Mouse (Mus musculus) liver, postnatal 0 days (tissue): Measurements from ENCODE around the gene Wdr1. TPM values are rescaled to one million over a fixed set of nuclear protein-coding genes. Genes with fewer than 3 reads are reported as not detected.
A peak's percentile ranks its signal among the peaks of the same experiment; 100 is the strongest.

Experiments used
- ATAC-seq: fragments of 200-750 bp; cut with Nextera tagmentation; 2 replicates; pipeline ENCODE4 v1.8.0; 2017; ENCODE audit warnings: mild to moderate bottlenecking, moderate library complexity
- DNase-seq: peaks from one replicate; pipeline ENCODE4 v3.0.0-alpha.2; 2016
- H3K27ac ChIP-seq: fragments of 300-500 bp; sonication (generic); 2 replicates; pipeline ENCODE4 v1.5.1; 2014; ENCODE audit warnings: antibody characterized with exemption, moderate library complexity, mild to moderate bottlenecking, low read depth
- H3K27me3 ChIP-seq: fragments of 300-500 bp; sonication (generic); 2 replicates; pipeline ENCODE4 v1.6.1; 2014; ENCODE audit warnings: low read length, control low read depth, mixed read lengths; ENCODE audit not compliant: insufficient read depth
- H3K36me3 ChIP-seq: fragments of 300-500 bp; sonication (generic); replicated peaks from 2 replicates; pipeline ENCODE4 v1.6.1; 2014; ENCODE audit warnings: mild to moderate bottlenecking, control low read depth, low read length, moderate library complexity, mixed read lengths; ENCODE audit not compliant: insufficient read depth
- H3K4me1 ChIP-seq: fragments of 300-500 bp; sonication (generic); 2 replicates; pipeline ENCODE4 v1.6.1; 2014; ENCODE audit warnings: antibody characterized with exemption, mild to moderate bottlenecking, control low read depth; ENCODE audit not compliant: insufficient read depth
- H3K4me2 ChIP-seq: fragments of 300-500 bp; sonication (generic); 2 replicates; pipeline ENCODE4 v1.6.1; 2014; ENCODE audit warnings: low read depth, mild to moderate bottlenecking, low read length, moderate library complexity, mixed read lengths
- H3K4me3 ChIP-seq: fragments of 300-500 bp; sonication (generic); 2 replicates; pipeline ENCODE4 v1.5.1; 2014; ENCODE audit warnings: low read depth, low read length
- H3K9ac ChIP-seq: fragments of 300-500 bp; sonication (generic); replicated peaks from 2 replicates; pipeline ENCODE4 v1.6.1; 2014; ENCODE audit warnings: mild to moderate bottlenecking, moderate library complexity
- H3K9me3 ChIP-seq: fragments of 300-500 bp; sonication (generic); 2 replicates; pipeline ENCODE4 v1.6.1; 2016; ENCODE audit warnings: mild to moderate bottlenecking, control low read depth, low read length, mixed read lengths
- CTCF ChIP-seq: sonication (generic); IDR thresholded peaks from 2 replicates; pipeline ENCODE4 v1.5.1; 2016; ENCODE audit warnings: antibody characterized with exemption, low read depth
- EP300 ChIP-seq: IDR thresholded peaks from 2 replicates; pipeline ENCODE4 v1.6.1; 2016; ENCODE audit warnings: antibody characterized with exemption, low read depth, mild to moderate bottlenecking
- WGBS: fragments of 180-500 bp; shearing (Covaris S2); extraction: QIAGEN DNeasy Blood & Tissue Kit; methylation state at CpG from one replicate; pipeline ENCODE4 v1.1.7; 2014; ENCODE audit not compliant: insufficient replicate concordance; 5-methylcytosine and 5-hydroxymethylcytosine counted together
- polyA plus RNA-seq: library from polyadenylated mRNA; unstranded; fragments of >200 nt; fragmentation: Nextera tagmentation; extraction: Ambion mirVana; gene quantifications from 2 replicates; pipeline ENCODE4 v1.2.1, GENCODE M21; 2015

The Wdr1 gene
- polyA plus RNA-seq, 1 experiment from 2014 or later: 60.7 TPM

DNA sequence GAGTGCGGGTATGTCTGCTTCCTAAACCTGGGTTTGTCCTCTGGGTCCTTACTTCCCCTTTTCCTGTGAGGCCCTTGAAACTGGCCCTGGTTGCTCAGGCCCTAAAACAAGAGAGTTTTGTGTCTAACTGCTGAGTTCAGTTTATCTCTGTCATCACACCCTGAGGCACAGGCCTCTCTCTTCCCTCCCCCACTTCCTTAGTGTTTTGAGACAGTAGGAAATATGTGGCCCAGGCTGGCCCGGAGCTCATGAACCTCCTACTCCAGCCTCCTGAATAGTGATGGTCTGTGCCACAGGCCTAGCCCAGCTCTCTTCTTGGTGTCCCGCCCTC, 57.6 kb downstream of the Wdr1 start:
- DNase-seq (no peak), ATAC-seq (peak; percentile 33)
- Histone ChIP-seq H3K27me3 (no peaks in the 10 kb centered on the region), H3K4me1 (peaks cover 41% of the 10 kb centered on the region), H3K9ac (no peak overlapping the region), H3K4me3 (no peak overlapping the region), H3K9me3 (no peaks in the 10 kb centered on the region), H3K4me2 (peak overlapping the region; percentile 27), H3K36me3 (no peaks in the 10 kb centered on the region), H3K27ac (peak overlapping the region; percentile 77)
- WGBS: 38% methylated on average over 3 of the region's 3 CpGs
- TF ChIP-seq CTCF (no peak), EP300 (no peak)

GRCm38 (mm10) chr5:38504747-38505434, 58.1 kb downstream of the Wdr1 start:
- H3K27me3 ChIP-seq: no peaks in the 10 kb centered on the region
- no peak overlapping the region for H3K9ac ChIP-seq
- peak overlapping the region; percentile 27 for H3K4me2 ChIP-seq
- H3K9me3 ChIP-seq: no peaks in the 10 kb centered on the region
- DNase-seq (no peak), ATAC-seq (peak; percentile 1; the same call in 1 of the 2 replicates)
- TF ChIP-seq EP300 (no peak), CTCF (no peak)
- H3K36me3 ChIP-seq: no peaks in the 10 kb centered on the region
- H3K4me1 ChIP-seq: peaks cover 46% of the 10 kb centered on the region
- no peak overlapping the region for H3K4me3 ChIP-seq
- peak overlapping the region; percentile 77 for H3K27ac ChIP-seq
- WGBS: 47% methylated on average over 6 of the region's 6 CpGs

GRCm38 (mm10) chr5:38504116-38504515, 58.9 kb downstream of the Wdr1 start:
- no peak for TF ChIP-seq EP300
- TF ChIP-seq CTCF: no peak
- H3K4me1 ChIP-seq: peaks cover 52% of the 10 kb centered on the region
- no peak overlapping the region for H3K4me3 ChIP-seq
- ATAC-seq: no peak
- no peak overlapping the region for H3K9ac ChIP-seq
- H3K27ac ChIP-seq: no peak overlapping the region
- 81% methylated on average over 1 of the region's 1 CpGs for WGBS
- DNase-seq: no peak
- no peaks in the 10 kb centered on the region for H3K36me3 ChIP-seq
- no peak overlapping the region; the same call in 1 of the 2 replicates for H3K4me2 ChIP-seq
- H3K9me3 ChIP-seq: no peaks in the 10 kb centered on the region
- no peaks in the 10 kb centered on the region for H3K27me3 ChIP-seq

GRCm38 (mm10) chr5:38502992-38503391, 60.0 kb downstream of the Wdr1 start, which contains the start of gene Slc2a9:
TSS of gene Slc2a9 (minus strand) at chr5:38503143.
- H3K36me3 ChIP-seq: no peaks in the 10 kb centered on the region
- H3K4me3 ChIP-seq: peak within 1 kb of the TSS; percentile 20; the same call in 1 of the 2 replicates
- DNase-seq: peak; percentile 73
- H3K9ac ChIP-seq: no peak within 1 kb of the TSS
- peak within 1 kb of the TSS; percentile 44 for H3K27ac ChIP-seq
- no peak for TF ChIP-seq EP300
- no peak for TF ChIP-seq CTCF
- WGBS: 32% methylated on average over 4 of the region's 4 CpGs
- peaks cover 57% of the 10 kb centered on the region for H3K4me1 ChIP-seq
- no peaks in the 10 kb centered on the region for H3K9me3 ChIP-seq
- ATAC-seq: peak; percentile 59
- no peaks in the 10 kb centered on the region for H3K27me3 ChIP-seq
- H3K4me2 ChIP-seq: peak within 1 kb of the TSS; percentile 56

DNA sequence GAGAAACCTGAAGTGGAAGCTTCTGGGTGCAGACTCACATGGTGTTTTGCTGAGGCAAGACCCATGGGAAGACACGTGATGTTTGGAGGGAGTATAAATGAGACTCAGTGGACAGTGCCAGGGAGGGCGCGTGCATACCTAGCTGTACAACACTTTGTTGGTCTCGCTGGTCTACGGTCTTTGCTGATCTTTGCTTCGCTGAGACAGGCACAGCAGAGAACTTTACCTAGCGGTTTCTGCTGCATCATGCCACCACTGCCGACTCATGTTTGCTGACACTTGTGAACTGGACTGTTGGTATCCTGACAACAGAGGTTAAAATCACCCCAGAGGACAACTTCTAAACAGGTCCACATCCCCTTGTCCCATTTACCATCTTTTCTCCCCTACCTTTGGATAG, 63.0 kb downstream of the Wdr1 start:
- ATAC-seq (peak; percentile 48), DNase-seq (peak; percentile 36)
- TF ChIP-seq EP300: no peak
- TF ChIP-seq CTCF: no peak
- H3K27me3 ChIP-seq: no peaks in the 10 kb centered on the region
- peak overlapping the region; percentile 44; the same call in 1 of the 2 replicates for H3K27ac ChIP-seq
- H3K36me3 ChIP-seq: no peaks in the 10 kb centered on the region
- H3K4me1 ChIP-seq: peaks cover 49% of the 10 kb centered on the region
- H3K9ac ChIP-seq: no peak overlapping the region
- WGBS: 63% methylated on average over 8 of the region's 8 CpGs
- H3K4me2 ChIP-seq: peak overlapping the region; percentile 7; the same call in 1 of the 2 replicates
- H3K9me3 ChIP-seq: no peaks in the 10 kb centered on the region
- no peak overlapping the region for H3K4me3 ChIP-seq

DNA sequence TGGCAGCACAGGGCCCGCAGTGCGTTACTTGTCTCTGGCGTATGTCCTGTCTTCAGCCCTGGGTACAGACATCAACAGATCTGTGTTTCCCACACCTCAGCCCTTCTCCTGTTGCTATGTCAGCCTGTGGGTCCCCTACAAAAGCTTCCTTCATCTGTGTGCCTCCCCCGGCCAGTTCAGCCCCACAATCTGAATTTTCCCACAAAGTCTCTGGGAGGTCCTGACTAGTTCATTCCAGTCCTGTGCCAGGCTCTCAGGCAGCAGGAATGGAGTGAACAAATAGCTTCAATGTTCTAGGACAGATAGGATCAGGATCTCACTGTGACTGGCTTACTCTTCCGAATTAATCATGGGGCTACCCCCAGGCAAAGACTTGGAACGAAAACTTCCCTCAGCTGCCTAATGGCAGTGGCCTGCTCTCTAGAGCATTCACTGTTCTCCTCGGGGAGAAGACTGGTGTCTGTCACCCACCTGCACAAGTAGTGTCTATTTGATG, 63.7 kb downstream of the Wdr1 start:
- Histone ChIP-seq H3K36me3 (no peaks in the 10 kb centered on the region), H3K27me3 (no peaks in the 10 kb centered on the region), H3K4me3 (no peak overlapping the region), H3K9ac (no peak overlapping the region), H3K27ac (0 out of 2 replicates have a peak overlapping the region, but pooled peaks have one; percentile 44), H3K4me2 (no peak overlapping the region), H3K4me1 (peaks cover 44% of the 10 kb centered on the region), H3K9me3 (no peaks in the 10 kb centered on the region)
- 82% methylated on average over 7 of the region's 7 CpGs for WGBS
- TF ChIP-seq CTCF: no peak
- TF ChIP-seq EP300: no peak
- DNase-seq: no peak
- ATAC-seq: no peak
